Mouse (Mus musculus) thymus, adult 2 months (tissue): ENCODE results near the gene Tomm5.
"Not testable (repeated sequence)": the region's sequence is repeated elsewhere in the genome, so short reads cannot be mapped to it uniquely, and the experiment has no call there.

Experiments
- CTCF ChIP-seq: fragments of 200-500 bp; IDR thresholded peaks from 2 replicates; pipeline ENCODE4 v1.5.1; 2012; ENCODE audit warnings: mild to moderate bottlenecking, control low read depth, low read length, moderate library complexity, borderline replicate concordance; ENCODE audit not compliant: control insufficient read depth, poor library complexity, insufficient read depth; ENCODE audit errors: extremely low read depth
- POLR2A ChIP-seq: fragments of 200-500 bp; IDR thresholded peaks from 2 replicates; pipeline ENCODE4 v1.6.1; 2012; ENCODE audit warnings: mild to moderate bottlenecking, low read length, control low read depth, moderate library complexity; ENCODE audit not compliant: control insufficient read depth, poor library complexity, insufficient read depth; ENCODE audit errors: extremely low read depth

- not testable (repeated sequence) for TF ChIP-seq CTCF, POLR2A
Observed at GRCm38 (mm10) chr4:45081041-45081440, 26.9 kb downstream of the Tomm5 start.
